Mouse (Mus musculus) hindbrain, embryonic 15.5 days (tissue): ENCODE results near the gene Zmym4. TPM values are rescaled to one million over a fixed set of nuclear protein-coding genes. Genes with fewer than 3 reads are reported as not detected.
"Not testable (repeated sequence)": the region's sequence is repeated elsewhere in the genome, so short reads cannot be mapped to it uniquely, and the experiment has no call there.

Source experiments
- ATAC-seq: fragments of 200-750 bp; cut with Nextera tagmentation; 2 replicates; pipeline ENCODE4 v1.8.0; 2017; ENCODE audit warnings: low read depth, moderate number of reproducible peaks, moderate TSS enrichment; ENCODE audit not compliant: low FRiP score
- H3K27ac ChIP-seq: fragments of 300-500 bp; sonication (generic); replicated peaks from 2 replicates; pipeline ENCODE4 v1.5.1; 2015; ENCODE audit warnings: mild to moderate bottlenecking, inconsistent platforms
- H3K27me3 ChIP-seq: fragments of 300-500 bp; sonication (generic); 2 replicates; pipeline ENCODE4 v1.6.1; 2015; ENCODE audit warnings: control low read depth, inconsistent platforms
- H3K36me3 ChIP-seq: fragments of 300-500 bp; sonication (generic); 2 replicates; pipeline ENCODE4 v1.6.1; 2015; ENCODE audit warnings: control low read depth, inconsistent platforms
- H3K4me1 ChIP-seq: fragments of 300-500 bp; sonication (generic); replicated peaks from 2 replicates; pipeline ENCODE4 v1.6.1; 2015; ENCODE audit warnings: control low read depth, inconsistent platforms
- H3K4me2 ChIP-seq: fragments of 300-500 bp; sonication (generic); 2 replicates; pipeline ENCODE4 v1.6.1; 2015; ENCODE audit warnings: moderate library complexity, mild to moderate bottlenecking, inconsistent platforms
- H3K4me3 ChIP-seq: fragments of 300-500 bp; sonication (generic); 2 replicates; pipeline ENCODE4 v1.5.1; 2015; ENCODE audit warnings: mild to moderate bottlenecking, inconsistent platforms
- H3K9ac ChIP-seq: fragments of 300-500 bp; sonication (generic); 2 replicates; pipeline ENCODE4 v1.6.1; 2015; ENCODE audit warnings: inconsistent platforms
- H3K9me3 ChIP-seq: fragments of 300-500 bp; sonication (generic); 2 replicates; pipeline ENCODE4 v1.6.1; 2016; ENCODE audit warnings: control low read depth, inconsistent platforms
- WGBS: fragments of 180-500 bp; shearing (Covaris S2); methylation state at CpG from one replicate; pipeline ENCODE4 v1.1.7; 2015; 5-methylcytosine and 5-hydroxymethylcytosine counted together
- polyA plus RNA-seq: library from polyadenylated mRNA; unstranded; fragments of >200 nt; fragmentation: Nextera tagmentation; extraction: Ambion mirVana; gene quantifications from 2 replicates; pipeline ENCODE4 v1.2.1, GENCODE M21; 2015

Gene Zmym4
- 25.4 and 26.1 TPM in 2 replicates for polyA plus RNA-seq

DNA sequence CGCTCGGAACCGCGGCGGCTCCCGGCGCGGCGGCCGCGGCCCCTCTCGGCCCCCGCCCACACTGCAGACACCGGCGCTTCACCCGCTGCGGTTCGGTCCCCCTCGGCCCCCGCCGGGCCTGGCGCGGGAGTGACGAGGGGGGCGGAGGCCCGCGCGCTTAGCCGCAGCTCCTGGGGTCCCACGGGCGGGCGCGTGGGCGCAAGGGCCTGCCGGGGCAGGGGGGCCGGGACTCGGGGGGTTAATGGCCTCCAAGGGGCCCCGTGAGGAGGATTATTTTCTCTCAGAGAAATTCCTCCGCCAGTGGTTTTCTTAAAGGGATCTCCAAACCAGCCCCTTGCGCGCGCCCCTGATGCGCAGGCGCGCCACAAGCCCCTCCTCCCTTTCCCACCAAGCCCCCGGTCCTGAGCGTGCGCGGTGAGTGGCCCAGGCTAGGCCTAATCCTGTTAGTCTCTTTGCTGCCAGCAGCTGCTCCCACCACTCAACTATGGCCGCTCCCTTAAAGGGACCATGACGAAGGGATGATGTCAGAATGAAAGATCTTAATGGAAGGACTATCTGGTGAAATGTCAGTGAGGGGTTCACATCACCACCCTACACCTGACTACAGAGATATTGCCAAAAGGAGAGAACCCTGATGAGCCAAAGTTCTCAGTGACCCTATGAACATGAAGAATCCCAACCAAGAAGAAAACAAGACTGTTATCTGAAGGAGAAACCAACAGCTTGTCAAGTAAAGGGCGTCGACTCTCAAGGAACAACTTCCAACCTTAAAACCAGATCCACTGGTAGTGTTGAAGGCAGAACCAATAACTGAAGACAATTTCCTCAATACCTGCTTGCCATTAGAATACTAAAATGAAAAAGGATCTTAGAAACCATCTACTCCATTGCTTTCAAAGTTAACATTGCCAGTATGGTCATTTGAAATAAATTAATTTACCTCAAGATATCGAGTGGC lies at the start of gene Zmym4:
Zmym4 (minus strand) TSS at position 272 of the 958 bp plus-strand sequence.
- Histone ChIP-seq H3K4me2 (peak within 1 kb of the TSS; percentile 86), H3K27me3 (no peaks in the 10 kb centered on the region), H3K9ac (peak within 1 kb of the TSS; percentile 99), H3K9me3 (no peaks in the 10 kb centered on the region), H3K27ac (peak within 1 kb of the TSS; percentile 100), H3K4me3 (peak within 1 kb of the TSS; percentile 98), H3K36me3 (no peaks in the 10 kb centered on the region), H3K4me1 (peaks cover 18% of the 10 kb centered on the region)
- ATAC-seq, result peak; percentile 98
- WGBS, result 6% methylated on average over 44 of the region's 54 CpGs

- Histone ChIP-seq H3K4me2 (no peak overlapping the region), H3K9me3 (no peaks in the 10 kb centered on the region), H3K27ac (no peak overlapping the region), H3K4me3 (no peak overlapping the region), H3K36me3 (no peaks in the 10 kb centered on the region), H3K9ac (no peak overlapping the region), H3K4me1 (peaks cover 8% of the 10 kb centered on the region), H3K27me3 (no peaks in the 10 kb centered on the region)
- no peak for ATAC-seq
- WGBS, result 82% methylated on average over 4 of the region's 4 CpGs
Observed at GRCm38 (mm10) chr4:127016366-127016765, 48.4 kb upstream of the Zmym4 start.

- not testable (repeated sequence) for H3K9me3 ChIP-seq, H3K36me3 ChIP-seq, H3K4me1 ChIP-seq, H3K9ac ChIP-seq, H3K27me3 ChIP-seq
- Histone ChIP-seq H3K4me3 (peak overlapping the region; percentile 36), H3K4me2 (peak overlapping the region; percentile 47), H3K27ac (peak overlapping the region; percentile 72; the same call in 1 of the 2 replicates)
- 7% methylated on average over 14 of the region's 26 CpGs for WGBS
- peak; percentile 96 for ATAC-seq
Observed at GRCm38 (mm10) chr4:127015294-127015993, 47.5 kb upstream of the Zmym4 start.

DNA sequence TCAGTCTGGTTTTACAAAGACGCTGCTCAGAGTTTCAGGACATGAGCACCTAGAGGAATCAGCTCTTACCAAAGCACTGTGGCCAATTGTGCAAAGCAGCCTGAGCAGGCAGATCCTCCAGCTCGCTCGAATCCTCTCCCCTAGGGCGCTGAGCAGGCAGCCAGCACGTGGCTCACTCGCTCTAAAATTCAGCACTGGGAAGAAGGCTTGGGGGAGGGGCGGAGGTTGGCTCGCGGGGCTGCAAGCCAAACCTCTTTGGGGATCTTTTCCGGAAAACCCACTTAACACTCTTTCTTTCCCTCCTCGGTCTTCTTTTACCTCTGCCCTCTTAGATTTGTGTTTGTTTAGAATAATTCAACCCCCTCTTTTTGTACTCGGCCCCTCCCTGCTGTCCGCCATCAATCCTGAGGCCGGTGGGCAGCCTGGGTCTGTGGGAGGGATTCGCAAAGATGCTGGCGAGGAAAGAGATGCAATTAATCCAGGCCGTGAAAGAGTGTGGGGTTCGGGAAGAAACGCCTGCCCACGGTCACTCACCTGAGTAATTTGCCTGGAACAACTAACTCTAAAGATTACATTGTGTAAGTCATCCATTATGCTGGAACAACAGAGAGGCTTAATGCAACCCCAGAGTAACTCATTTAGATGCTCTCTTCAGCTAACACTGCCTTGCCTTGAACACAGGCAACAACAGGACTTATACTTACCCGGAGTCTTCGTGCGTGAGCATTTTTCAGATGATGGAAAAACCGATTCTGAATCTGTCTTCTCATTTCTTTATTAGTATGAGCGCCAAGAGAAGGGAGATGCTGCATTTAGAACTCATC lies 37.4 kb upstream of the Zmym4 start:
- no peaks in the 10 kb centered on the region for H3K36me3 ChIP-seq
- peaks cover 22% of the 10 kb centered on the region for H3K4me1 ChIP-seq
- WGBS, result 11% methylated on average over 25 of the region's 25 CpGs
- peak overlapping the region; percentile 34 for H3K9ac ChIP-seq
- peak overlapping the region; percentile 61 for H3K4me2 ChIP-seq
- ATAC-seq, result peak; percentile 87
- H3K27me3 ChIP-seq, result no peaks in the 10 kb centered on the region
- no peaks in the 10 kb centered on the region for H3K9me3 ChIP-seq
- peak overlapping the region; percentile 77 for H3K27ac ChIP-seq
- peak overlapping the region; percentile 33 for H3K4me3 ChIP-seq

- Histone ChIP-seq H3K9ac (0 out of 2 replicates have a peak overlapping the region, but pooled peaks have one; percentile 34), H3K4me3 (no peak overlapping the region), H3K9me3 (no peaks in the 10 kb centered on the region), H3K27ac (peak overlapping the region; percentile 77), H3K4me1 (peaks cover 24% of the 10 kb centered on the region), H3K4me2 (peak overlapping the region; percentile 61), H3K27me3 (no peaks in the 10 kb centered on the region), H3K36me3 (no peaks in the 10 kb centered on the region)
- WGBS, result 82% methylated on average over 3 of the region's 3 CpGs
- no peak for ATAC-seq
Observed at GRCm38 (mm10) chr4:127004384-127004783, 36.4 kb upstream of the Zmym4 start.

DNA sequence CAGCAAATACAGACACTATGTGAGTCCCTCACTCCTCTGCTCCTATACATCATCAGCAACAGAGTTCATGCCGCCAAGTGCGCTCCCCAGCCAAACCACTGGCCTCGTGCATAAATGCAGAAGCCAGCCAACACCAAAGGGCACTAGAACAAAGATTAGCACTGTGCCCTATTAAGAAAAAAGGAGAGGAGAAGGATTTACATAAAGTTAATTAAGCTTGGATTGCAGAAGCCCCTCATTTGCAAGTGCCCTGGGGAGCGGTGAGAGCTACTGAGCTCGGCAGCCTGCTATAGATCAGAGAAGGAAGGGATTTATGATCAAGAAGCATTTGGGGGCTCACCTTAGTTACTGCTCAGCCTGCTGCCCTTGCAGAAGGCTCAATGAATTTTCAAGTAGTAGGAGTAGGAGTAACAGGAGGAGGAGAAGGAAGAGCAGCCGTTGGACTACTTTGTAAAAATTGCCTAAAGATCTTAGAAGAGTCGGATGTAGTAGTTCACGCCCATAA lies 32.7 kb upstream of the Zmym4 start:
- no peak for ATAC-seq
- Histone ChIP-seq H3K4me2 (peak overlapping the region; percentile 28; the same call in 1 of the 2 replicates), H3K27ac (no peak overlapping the region), H3K27me3 (no peaks in the 10 kb centered on the region), H3K4me3 (no peak overlapping the region), H3K9ac (no peak overlapping the region), H3K4me1 (peaks cover 22% of the 10 kb centered on the region), H3K36me3 (no peaks in the 10 kb centered on the region), H3K9me3 (no peaks in the 10 kb centered on the region)
- WGBS, result 36% methylated on average over 8 of the region's 8 CpGs

GRCm38 (mm10) chr4:126999372-126999771 lies 31.4 kb upstream of the Zmym4 start:
- not testable (repeated sequence) for ATAC-seq

DNA sequence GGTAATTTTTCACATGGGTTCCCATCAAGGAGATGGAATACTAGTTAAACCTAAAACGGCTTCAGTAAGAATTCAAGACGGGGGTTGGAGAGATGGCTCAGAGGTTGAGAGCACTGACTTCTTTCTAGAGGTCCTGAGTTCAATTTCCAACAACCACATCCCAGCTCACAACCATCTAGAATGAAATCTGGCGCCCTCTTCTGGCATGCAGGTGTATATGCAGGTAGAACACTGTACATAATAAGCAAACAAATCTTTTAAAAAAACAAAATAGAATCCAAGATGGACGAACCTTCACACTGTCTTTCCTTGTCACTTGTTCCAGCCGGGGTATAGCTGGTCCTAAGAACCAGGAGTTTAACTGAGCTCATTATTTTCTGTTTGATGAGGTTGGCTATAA lies 24.4 kb upstream of the Zmym4 start:
- Histone ChIP-seq H3K9me3 (no peaks in the 10 kb centered on the region), H3K9ac (no peak overlapping the region), H3K27me3 (no peaks in the 10 kb centered on the region), H3K36me3 (no peaks in the 10 kb centered on the region), H3K4me1 (no peaks in the 10 kb centered on the region), H3K4me3 (no peak overlapping the region), H3K27ac (no peak overlapping the region), H3K4me2 (no peak overlapping the region)
- ATAC-seq, result no peak
- WGBS, result 65% methylated on average over 5 of the region's 5 CpGs

More at GRCm38 (mm10) chr4:126999372-126999771, 31.4 kb upstream of the Zmym4 start:
- WGBS, result 96% methylated on average over 16 of the region's 16 CpGs
- not testable (repeated sequence) for H3K9ac ChIP-seq, H3K9me3 ChIP-seq, H3K27me3 ChIP-seq, H3K4me3 ChIP-seq, H3K4me2 ChIP-seq, H3K4me1 ChIP-seq, H3K36me3 ChIP-seq, H3K27ac ChIP-seq

- no peak overlapping the region for H3K4me2 ChIP-seq
- ATAC-seq, result no peak
- H3K27ac ChIP-seq, result no peak overlapping the region
- H3K4me1 ChIP-seq, result no peaks in the 10 kb centered on the region
- H3K27me3 ChIP-seq, result no peaks in the 10 kb centered on the region
- H3K9me3 ChIP-seq, result no peaks in the 10 kb centered on the region
- H3K9ac ChIP-seq, result no peak overlapping the region
- no peaks in the 10 kb centered on the region for H3K36me3 ChIP-seq
- H3K4me3 ChIP-seq, result no peak overlapping the region
Observed at GRCm38 (mm10) chr4:126990553-126990952, 22.6 kb upstream of the Zmym4 start.

- H3K4me1 ChIP-seq, result no peaks in the 10 kb centered on the region
- WGBS, result 81% methylated on average over 4 of the region's 4 CpGs
- no peaks in the 10 kb centered on the region for H3K36me3 ChIP-seq
- H3K27me3 ChIP-seq, result no peaks in the 10 kb centered on the region
- H3K9ac ChIP-seq, result no peak overlapping the region
- no peak overlapping the region for H3K4me2 ChIP-seq
- no peak overlapping the region for H3K4me3 ChIP-seq
- ATAC-seq, result no peak
- no peak overlapping the region for H3K27ac ChIP-seq
- H3K9me3 ChIP-seq, result no peaks in the 10 kb centered on the region
Observed at GRCm38 (mm10) chr4:126988503-126988902, 20.6 kb upstream of the Zmym4 start.

GRCm38 (mm10) chr4:126986768-126987167 lies 18.8 kb upstream of the Zmym4 start:
- Histone ChIP-seq H3K27ac (no peak overlapping the region), H3K36me3 (no peaks in the 10 kb centered on the region), H3K9ac (no peak overlapping the region), H3K4me2 (no peak overlapping the region), H3K4me1 (no peaks in the 10 kb centered on the region), H3K4me3 (no peak overlapping the region), H3K9me3 (no peaks in the 10 kb centered on the region), H3K27me3 (no peaks in the 10 kb centered on the region)
- 84% methylated on average over 5 of the region's 5 CpGs for WGBS
- ATAC-seq, result no peak
